Mouse (Mus musculus) retina, postnatal 7 days (tissue): ENCODE data around the gene Tmem221.
A peak's percentile ranks its signal among the peaks of the same experiment; 100 is the strongest.

ENCODE experiments used
- DNase-seq: peaks from one replicate; pipeline ENCODE4 v3.0.0-alpha.2; 2012; ENCODE audit warnings: low read depth, low spot score

Gene Tmem221

DNA sequence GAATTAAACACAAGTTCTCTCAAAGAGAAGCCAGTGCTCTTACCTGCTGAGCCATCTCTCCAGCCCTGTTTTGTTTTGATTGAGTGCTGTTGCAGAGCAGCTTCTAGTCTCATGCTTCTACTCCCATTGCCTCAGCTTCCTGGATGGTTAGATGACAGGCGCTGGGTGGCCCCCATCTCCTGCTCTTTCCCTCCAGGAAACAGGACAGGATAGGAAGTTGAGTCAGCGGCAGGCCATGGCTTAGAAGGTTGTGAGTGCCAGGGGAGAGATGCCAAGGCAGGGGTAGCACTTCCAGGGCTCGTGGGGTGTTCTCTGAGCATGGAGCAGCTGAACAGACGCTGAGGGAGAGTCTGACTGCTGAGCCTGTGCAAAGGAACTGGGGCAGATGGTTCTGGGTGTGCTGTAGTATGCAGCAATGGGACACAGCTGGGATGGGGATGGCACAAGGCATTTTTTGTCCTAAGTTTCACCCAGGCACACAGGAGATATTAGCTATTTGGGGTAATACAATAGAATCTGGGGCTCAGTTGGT is 19.3 kb upstream of the Tmem221 start:
- DNase-seq = no peak

- DNase-seq = no peak
These were observed 16.3 kb upstream of the Tmem221 start for GRCm38 (mm10) chr8:71575020-71575419.

DNA sequence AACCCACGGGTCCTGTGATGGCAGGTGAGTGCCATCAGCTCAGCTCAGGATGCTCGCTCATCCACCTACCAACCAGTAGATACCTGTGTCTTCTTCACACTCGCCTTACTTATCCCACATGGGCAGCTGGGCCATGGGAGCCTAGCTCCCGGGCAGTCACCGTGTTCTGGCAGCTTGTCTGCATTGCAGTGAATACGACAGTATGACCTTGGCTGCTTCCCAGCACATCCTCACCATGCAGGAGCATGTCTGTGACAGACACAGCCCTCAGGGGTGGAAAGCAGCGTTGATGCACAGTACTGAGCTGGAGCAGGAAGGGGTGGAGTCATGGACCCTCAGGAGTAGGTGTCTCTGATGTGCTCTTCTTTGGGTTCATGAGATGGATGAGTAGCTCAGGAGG is 15.8 kb upstream of the Tmem221 start:
- no peak for DNase-seq

GRCm38 (mm10) chr8:71572847-71573633 is 14.4 kb upstream of the Tmem221 start:
- no peak for DNase-seq

- DNase-seq = no peak
These were observed 13.4 kb upstream of the Tmem221 start for GRCm38 (mm10) chr8:71572077-71572476.

DNA sequence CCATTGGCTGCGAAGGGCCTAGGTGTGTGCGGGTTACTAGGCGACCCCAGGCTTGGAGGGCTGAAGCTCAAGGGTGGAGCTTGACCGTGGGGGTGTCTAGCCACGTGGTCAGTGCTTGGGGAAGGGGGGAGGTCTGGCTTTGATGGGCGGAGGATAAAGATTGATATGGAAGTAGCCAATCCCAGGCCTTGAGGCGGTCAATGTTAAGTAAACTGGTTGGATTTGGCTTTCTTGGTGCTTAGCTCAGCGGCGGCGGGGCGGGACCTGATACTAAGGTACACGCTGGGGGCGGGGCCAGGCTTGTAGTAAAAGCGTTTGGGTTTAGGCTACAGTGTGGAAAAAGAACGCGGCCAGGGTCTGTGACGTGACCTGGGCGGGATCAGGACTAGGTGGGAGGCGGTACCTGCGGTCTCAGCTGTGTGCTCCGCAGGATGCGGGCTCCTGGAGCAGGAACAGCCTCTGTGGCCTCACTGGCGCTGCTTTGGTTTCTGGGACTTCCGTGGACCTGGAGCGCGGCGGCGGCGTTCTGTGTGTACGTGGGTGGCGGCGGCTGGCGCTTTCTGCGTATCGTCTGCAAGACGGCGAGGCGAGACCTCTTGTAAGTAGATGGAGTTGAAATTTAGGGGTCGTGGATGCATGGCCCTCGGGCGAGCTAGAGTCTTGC is 11.8 kb upstream of the Tmem221 start:
- peak; percentile 90 for DNase-seq

DNA sequence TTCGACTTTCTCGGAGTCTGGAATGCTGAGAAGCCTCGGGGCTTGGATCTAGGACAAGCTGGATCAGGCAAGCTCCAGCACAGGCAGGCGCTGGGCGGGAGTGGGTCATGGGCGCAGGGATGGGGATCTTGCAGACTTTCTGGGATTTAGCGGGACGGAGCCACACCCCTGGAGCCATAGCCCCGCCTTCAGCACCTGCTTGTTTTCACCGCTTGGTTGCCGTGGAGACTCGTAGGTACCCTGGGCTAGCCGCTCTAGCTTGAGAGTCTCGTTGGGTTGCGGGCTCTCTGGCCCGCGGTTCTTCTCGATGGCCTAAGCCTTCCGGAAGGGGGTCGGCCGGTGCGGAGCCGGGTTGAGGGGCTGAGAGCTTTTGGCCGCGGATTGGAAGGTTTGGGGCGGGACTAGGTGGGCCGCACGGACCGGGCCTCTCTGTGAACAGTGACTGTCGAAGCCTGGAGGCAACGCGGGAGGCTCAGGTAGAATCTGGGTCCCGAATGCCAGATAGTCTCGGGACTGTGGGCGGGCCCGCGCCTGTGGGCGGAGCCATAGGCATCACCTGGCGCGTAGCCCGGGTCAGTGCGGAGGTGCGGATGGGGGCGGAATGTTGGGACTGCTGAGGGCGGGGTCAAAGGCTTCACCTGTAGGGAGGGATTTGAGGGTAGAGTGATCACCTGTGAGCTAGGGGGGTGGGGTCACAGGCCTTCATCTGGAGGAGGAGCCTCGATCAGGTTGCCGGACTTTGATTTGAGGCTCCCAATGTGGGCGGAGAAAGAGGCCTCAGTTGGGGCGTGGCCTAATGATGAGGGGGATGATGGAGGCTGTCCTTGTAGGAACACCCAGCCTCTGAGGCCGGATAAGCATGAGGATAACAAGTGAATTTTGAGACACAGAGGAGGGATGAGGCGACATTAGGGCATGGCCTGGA is 11.0 kb upstream of the Tmem221 start:
- peak; percentile 80 for DNase-seq

GRCm38 (mm10) chr8:71568941-71569340 is 10.3 kb upstream of the Tmem221 start:
- DNase-seq = no peak

DNA sequence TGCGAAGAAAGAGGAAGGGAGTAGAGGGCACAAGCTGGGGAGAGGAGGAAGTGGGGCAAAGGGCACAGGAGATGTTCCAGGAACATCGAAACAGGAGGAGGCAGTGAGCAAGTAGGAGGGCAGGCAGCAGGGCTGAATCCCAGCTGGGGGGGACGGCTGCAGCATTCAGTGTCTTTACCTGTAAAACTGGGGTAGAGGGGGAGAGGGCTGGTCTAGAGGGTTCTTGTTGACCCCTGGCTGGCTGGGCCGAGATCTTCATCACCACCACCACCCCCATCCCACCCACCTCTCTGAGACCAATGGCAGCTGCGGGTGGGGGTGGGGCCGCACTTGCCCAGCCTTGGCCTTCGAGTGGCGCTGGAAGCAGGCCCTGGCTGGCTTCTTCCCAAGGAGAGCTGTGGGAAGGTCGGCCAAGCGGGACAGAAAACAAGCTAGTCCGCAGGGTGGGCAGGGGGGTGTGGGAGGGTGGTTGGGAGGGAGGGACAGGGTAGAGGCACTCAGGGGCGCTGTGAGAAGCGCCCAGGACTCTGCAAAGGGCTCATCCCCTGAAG is 9.8 kb upstream of the Tmem221 start, which contains the start of gene Slc27a1:
TSS of gene Slc27a1 (plus strand) at position 496 of the 551 bp plus-strand sequence.
- DNase-seq = no peak

- no peak for DNase-seq
These were observed 8.9 kb upstream of the Tmem221 start for GRCm38 (mm10) chr8:71567587-71567986.

GRCm38 (mm10) chr8:71566501-71566900 is 7.8 kb upstream of the Tmem221 start, which contains the start of gene Nxnl1:
Gene Nxnl1 (minus strand): TSS chr8:71566601.
- no peak for DNase-seq

- no peak for DNase-seq
These were observed 5.3 kb upstream of the Tmem221 start for GRCm38 (mm10) chr8:71563992-71564391.

- peak; percentile 62 for DNase-seq
These were observed 4.1 kb upstream of the Tmem221 start for GRCm38 (mm10) chr8:71562751-71563150.

DNA sequence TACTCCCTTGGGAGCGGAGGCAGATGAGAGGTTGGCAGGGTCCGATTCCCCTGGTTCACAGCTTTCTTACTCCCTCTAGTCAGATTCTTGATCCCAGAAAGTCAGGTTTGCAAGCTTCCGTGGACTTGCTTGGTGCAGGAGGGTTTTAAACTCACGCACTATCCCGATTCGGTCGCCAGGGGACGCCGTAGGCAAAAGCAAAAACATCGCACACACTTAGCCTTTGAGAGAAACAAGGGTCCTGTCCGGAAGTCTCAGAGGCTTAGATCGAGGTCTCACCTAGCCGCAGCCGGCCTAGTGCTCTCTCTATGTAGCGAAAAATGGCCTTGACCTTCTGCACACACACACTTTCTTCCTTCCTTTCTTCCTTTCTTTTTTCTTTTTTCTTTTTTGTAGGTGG is 2.7 kb upstream of the Tmem221 start:
- peak; percentile 74 for DNase-seq

- no peak for DNase-seq
These were observed 2.1 kb upstream of the Tmem221 start for GRCm38 (mm10) chr8:71560765-71561164.

DNA sequence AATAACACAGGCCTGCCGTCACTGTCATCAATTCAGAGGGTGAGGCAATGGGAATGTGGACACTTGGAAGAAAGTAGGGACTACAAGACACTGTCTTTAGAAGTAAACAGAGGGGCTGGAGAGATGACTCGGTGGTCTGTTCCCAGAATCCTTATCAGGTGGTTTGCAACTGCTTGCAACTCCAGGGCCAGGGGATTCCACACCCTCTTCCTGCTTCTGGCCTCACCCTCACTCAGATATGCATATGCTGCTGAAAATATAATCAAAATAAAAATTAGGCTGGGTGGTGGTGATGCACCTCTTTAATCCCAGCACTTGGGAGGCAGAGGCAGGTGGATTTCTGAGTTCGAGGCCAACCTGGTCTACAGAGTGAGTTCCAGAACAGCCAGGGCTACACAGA is 1.4 kb upstream of the Tmem221 start:
- no peak for DNase-seq

- no peak for DNase-seq
These were observed 453 bp upstream of the Tmem221 start for GRCm38 (mm10) chr8:71558958-71559690.

- no peak for DNase-seq
These were observed 4.0 kb downstream of the Tmem221 start for GRCm38 (mm10) chr8:71554644-71555043.

DNA sequence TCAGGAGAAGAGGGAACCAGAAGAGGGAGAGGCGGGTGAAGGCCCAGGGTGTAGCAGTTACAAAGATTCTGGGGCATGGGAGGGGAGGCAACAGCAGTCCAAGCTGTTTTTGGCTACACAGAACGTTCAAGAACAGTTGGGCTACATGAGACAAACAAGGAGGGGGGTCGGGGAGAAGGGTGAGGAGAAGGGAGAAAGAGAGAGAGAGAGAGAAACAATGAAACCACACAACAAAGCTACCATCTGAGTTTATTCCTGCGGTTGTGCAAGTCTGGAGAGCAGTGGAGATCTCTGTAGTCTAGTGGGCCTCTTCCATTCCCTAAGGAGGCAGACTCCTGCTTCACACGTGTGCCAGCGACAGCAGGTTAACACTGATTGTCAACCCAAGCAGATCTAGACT is 4.7 kb downstream of the Tmem221 start:
- no peak for DNase-seq

DNA sequence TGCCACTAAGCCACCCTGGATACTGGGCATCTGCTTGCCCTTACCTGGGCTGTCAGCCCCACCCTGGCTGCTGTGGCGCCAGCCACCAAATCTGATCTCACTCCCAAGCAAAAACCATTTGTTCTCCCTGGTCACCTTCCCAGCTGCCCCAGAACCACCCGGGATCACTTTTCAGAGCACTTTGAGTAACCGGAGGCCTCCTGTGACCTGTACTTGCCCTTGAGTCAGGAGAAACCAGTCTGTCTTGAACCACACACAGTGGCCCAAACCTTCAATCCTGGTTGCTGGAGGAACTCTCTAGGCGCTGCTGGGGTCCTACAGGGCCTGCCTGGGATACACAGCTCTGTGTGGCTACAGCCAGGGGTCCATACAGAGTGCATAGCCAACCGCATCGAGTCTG is 5.9 kb downstream of the Tmem221 start:
- no peak for DNase-seq

- no peak for DNase-seq
These were observed 7.9 kb downstream of the Tmem221 start for GRCm38 (mm10) chr8:71550754-71551153.
